Mouse (Mus musculus) testis, adult 2 months (tissue): ENCODE data around the gene Snap91. TPM values are rescaled to one million over a fixed set of nuclear protein-coding genes. Genes with fewer than 3 reads are reported as not detected.

ENCODE experiments used
- H3K27ac ChIP-seq: fragments of 200-500 bp; 2 replicates; pipeline ENCODE4 v1.5.1; 2012; ENCODE audit warnings: low read depth, low read length; ENCODE audit not compliant: control insufficient read depth, insufficient read depth
- H3K27me3 ChIP-seq: fragments of 200-500 bp; 2 replicates; pipeline ENCODE4 v1.6.1; 2012; ENCODE audit warnings: mild to moderate bottlenecking, low read length, moderate library complexity; ENCODE audit not compliant: control insufficient read depth, insufficient read depth
- H3K36me3 ChIP-seq: fragments of 200-500 bp; 2 replicates; pipeline ENCODE4 v1.6.1; 2012; ENCODE audit warnings: mild to moderate bottlenecking, low read length; ENCODE audit not compliant: control insufficient read depth, insufficient read depth
- H3K4me1 ChIP-seq: fragments of 200-500 bp; 2 replicates; pipeline ENCODE4 v1.6.1; 2012; ENCODE audit warnings: low read length; ENCODE audit not compliant: control insufficient read depth, insufficient read depth
- H3K4me3 ChIP-seq: fragments of 200-500 bp; 2 replicates; pipeline ENCODE4 v1.5.1; 2012; ENCODE audit warnings: low read depth, mild to moderate bottlenecking, low read length, moderate library complexity, mixed read lengths; ENCODE audit not compliant: control insufficient read depth
- CTCF ChIP-seq: fragments of 200-500 bp; IDR thresholded peaks from 2 replicates; pipeline ENCODE4 v1.5.1; 2012; ENCODE audit warnings: low read depth, mild to moderate bottlenecking, inconsistent platforms, low read length, moderate library complexity; ENCODE audit not compliant: control insufficient read depth, insufficient read depth, insufficient replicate concordance
- POLR2A ChIP-seq: fragments of 200-500 bp; IDR thresholded peaks from 2 replicates; pipeline ENCODE4 v1.6.1; 2012; ENCODE audit warnings: low read depth, mild to moderate bottlenecking, inconsistent platforms, low read length, moderate library complexity; ENCODE audit not compliant: control insufficient read depth
- polyA plus RNA-seq: library from polyadenylated mRNA; depleted of rRNA; stranded (reverse); fragments of >200 nt; gene quantifications from 2 replicates; pipeline ENCODE4 v1.2.3, GENCODE M21; 2012

Gene Snap91
- polyA plus RNA-seq, 1 experiment: 1.2 TPM

DNA sequence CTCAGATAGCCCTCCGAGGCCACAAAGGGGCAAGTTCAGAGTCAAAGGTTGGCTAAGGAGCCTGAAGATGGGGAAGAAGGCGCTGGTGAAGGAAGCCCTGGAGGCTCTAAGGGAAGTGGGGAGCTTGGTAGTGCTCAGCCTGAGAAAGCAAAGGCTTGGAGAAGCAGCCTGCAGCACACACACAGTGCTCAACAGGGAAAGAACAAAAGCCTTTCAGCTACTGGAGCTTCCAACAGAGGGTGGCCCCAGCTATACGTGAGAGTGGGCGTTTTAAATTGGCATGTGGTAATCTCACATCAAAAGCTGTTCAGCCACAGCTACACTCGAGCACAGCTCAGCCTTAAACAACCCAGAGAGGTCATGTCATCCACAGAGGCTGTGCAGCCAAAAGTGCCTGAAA, 67.1 kb downstream of the Snap91 start:
- TF ChIP-seq POLR2A: no peak
- no peak for TF ChIP-seq CTCF
- no peaks in the 10 kb centered on the region for H3K36me3 ChIP-seq
- no peak overlapping the region for H3K4me3 ChIP-seq
- no peaks in the 10 kb centered on the region for H3K4me1 ChIP-seq
- no peaks in the 10 kb centered on the region for H3K27me3 ChIP-seq
- no peak overlapping the region for H3K27ac ChIP-seq

DNA sequence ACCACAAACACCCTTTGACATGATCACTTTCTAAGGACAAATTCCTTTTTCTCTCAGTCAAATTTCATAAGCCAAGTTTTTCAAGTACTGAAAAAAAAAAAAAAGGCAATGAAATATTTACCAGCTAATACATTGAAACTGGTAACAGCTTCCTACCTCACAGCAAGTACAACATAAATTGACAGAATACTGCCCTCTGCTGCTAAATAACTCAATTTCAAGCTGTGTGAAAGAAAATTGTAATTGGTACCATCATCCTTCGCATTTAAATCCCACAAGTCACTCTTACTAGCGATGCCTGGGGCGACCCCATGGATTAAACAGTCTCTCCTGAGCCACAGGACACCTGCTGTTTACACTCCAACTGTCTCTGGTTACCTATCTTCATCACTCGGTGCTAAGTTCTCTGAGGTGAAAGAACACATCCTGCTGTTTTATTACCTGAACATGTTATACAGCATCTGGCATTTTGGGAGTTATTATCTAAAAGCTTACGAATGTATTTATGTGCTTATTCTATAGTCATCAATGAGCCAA, 69.7 kb downstream of the Snap91 start:
- TF ChIP-seq POLR2A: no peak
- TF ChIP-seq CTCF: no peak
- Histone ChIP-seq H3K4me1 (no peaks in the 10 kb centered on the region), H3K27ac (no peak overlapping the region), H3K27me3 (no peaks in the 10 kb centered on the region), H3K4me3 (no peak overlapping the region), H3K36me3 (no peaks in the 10 kb centered on the region)

DNA sequence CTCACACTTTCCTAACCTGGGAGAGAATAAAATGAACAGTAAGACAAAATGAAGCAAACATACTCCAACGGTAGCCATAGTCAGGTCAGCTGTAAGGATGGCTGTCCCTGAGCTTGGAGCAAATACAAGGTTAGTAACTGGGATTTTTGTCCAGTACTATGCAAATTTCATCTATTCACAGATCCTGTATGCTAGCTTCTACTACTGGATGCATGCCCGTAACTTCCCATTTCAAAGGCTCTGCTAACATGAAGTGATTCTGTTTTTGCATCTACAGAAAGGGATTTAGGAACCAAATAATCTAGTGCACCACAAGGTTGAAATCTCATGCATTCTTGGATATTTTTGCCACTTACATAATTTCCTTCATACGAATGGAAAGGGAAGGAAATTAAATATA, 70.2 kb downstream of the Snap91 start:
- Histone ChIP-seq H3K27ac (no peak overlapping the region), H3K4me1 (no peaks in the 10 kb centered on the region), H3K27me3 (no peaks in the 10 kb centered on the region), H3K4me3 (no peak overlapping the region), H3K36me3 (no peaks in the 10 kb centered on the region)
- TF ChIP-seq POLR2A (no peak), CTCF (no peak)

DNA sequence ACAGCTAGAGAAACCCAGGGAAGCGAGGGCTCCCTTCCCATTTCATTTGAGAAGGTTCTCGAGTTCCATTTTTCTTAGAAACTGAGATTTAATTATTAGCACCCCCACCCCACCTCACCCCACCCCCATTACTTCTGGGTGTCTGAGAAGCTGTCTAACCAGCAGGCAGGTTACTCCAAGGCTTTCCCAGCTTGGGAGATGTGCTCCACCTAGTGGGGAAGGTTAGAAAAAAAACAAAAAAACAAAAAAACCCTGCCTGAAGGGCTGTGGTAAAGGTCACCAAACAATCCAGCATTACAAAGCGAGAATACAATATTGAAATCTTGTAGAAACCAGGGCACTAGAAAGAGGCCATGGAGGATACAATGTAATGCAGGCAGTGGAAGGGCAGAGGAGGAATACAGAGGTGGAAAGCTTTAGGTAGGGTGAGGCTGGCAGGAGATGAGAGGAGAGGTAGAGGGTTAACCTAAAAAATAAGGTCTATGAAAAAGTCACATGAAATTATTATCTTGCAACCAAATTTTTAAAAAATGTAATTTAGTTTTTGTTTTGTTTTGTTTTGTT, 79.8 kb downstream of the Snap91 start:
- Histone ChIP-seq H3K36me3 (no peaks in the 10 kb centered on the region), H3K4me1 (no peaks in the 10 kb centered on the region), H3K4me3 (no peak overlapping the region), H3K27me3 (no peaks in the 10 kb centered on the region), H3K27ac (no peak overlapping the region)
- TF ChIP-seq CTCF: no peak
- no peak for TF ChIP-seq POLR2A

DNA sequence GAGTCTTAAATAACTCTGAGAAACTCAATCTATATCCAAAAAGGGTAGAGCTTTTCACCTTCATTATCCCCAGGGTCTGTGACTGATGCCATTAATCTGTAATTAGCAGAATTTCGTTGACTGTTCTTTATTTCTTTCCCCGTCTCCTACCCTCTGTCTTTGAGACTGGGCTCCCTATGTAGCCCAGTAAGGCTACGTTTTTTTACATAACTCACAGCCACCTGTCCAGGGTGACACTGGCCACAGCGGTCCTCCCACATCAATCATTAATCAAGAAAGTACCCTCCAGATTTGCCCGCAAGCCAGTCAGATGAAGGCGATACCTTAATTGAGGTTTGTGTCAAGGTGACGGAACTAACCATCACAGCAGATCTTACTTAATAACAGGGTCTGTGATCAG, 81.4 kb downstream of the Snap91 start:
- TF ChIP-seq CTCF (no peak), POLR2A (no peak)
- Histone ChIP-seq H3K27ac (no peak overlapping the region), H3K4me1 (no peaks in the 10 kb centered on the region)

DNA sequence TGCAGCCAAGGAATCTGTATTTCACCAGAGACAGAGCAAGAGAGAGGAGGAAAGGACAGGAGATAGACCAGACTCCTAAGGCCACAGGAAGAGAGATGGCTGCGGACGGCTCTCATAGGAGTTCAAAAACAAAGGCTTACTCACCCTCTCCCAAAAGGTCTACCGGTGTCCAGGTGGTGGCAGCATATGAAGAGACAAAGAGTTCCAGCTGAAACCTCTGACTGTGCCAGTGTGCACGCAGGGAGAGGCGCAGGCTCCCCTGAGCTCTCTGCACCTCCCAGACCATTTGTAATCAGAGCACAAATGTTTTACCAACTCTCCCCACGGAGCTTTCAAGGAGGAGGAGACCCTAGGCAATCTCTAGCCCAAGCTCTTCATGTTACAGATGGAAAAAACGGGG, 81.8 kb downstream of the Snap91 start:
- no peak for TF ChIP-seq POLR2A
- TF ChIP-seq CTCF: no peak
- Histone ChIP-seq H3K4me1 (no peaks in the 10 kb centered on the region), H3K4me3 (no peak overlapping the region), H3K27me3 (no peaks in the 10 kb centered on the region), H3K27ac (no peak overlapping the region), H3K36me3 (no peaks in the 10 kb centered on the region)

More for the DNA sequence above, 81.4 kb downstream of the Snap91 start:
- no peaks in the 10 kb centered on the region for H3K36me3 ChIP-seq
- H3K27me3 ChIP-seq: no peaks in the 10 kb centered on the region
- no peak overlapping the region for H3K4me3 ChIP-seq

DNA sequence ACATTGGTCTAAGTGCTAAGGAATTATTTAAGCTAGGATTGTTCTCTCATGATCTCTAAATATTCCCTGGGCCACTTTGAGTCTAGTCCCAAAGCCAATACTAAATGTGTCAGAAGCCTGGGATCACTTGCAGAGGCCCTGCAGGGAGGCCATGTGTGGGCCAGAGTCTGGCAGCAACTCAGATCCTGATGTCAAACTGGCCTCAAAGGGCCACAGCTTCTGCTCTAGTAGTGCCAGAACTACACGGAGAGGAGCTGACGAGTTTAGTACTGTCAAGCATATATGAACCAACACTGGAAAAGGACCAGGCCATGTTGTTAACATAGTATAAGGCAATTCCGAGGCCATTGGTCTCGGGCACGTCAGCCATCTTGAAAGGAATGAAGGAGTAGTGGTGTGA, 82.3 kb downstream of the Snap91 start:
- Histone ChIP-seq H3K4me1 (no peaks in the 10 kb centered on the region), H3K4me3 (no peak overlapping the region), H3K36me3 (no peaks in the 10 kb centered on the region), H3K27me3 (no peaks in the 10 kb centered on the region), H3K27ac (no peak overlapping the region)
- no peak for TF ChIP-seq CTCF
- TF ChIP-seq POLR2A: no peak
